Mouse (Mus musculus) midbrain, embryonic 15.5 days (tissue): ENCODE results near the gene Zfp992. TPM values are rescaled to one million over a fixed set of nuclear protein-coding genes. Genes with fewer than 3 reads are reported as not detected.
"Not testable (repeated sequence)": the region's sequence is repeated elsewhere in the genome, so short reads cannot be mapped to it uniquely, and the experiment has no call there.

Source experiments
- ATAC-seq: fragments of 200-750 bp; cut with Nextera tagmentation; replicated peaks from 2 replicates; pipeline ENCODE4 v1.8.0; 2017; ENCODE audit warnings: moderate TSS enrichment
- H3K27ac ChIP-seq: fragments of 300-500 bp; sonication (generic); 2 replicates; pipeline ENCODE4 v1.5.1; 2015; ENCODE audit warnings: mild to moderate bottlenecking, inconsistent platforms
- H3K27me3 ChIP-seq: fragments of 300-500 bp; sonication (generic); replicated peaks from 2 replicates; pipeline ENCODE4 v1.6.1; 2015; ENCODE audit warnings: inconsistent platforms
- H3K36me3 ChIP-seq: fragments of 300-500 bp; sonication (generic); replicated peaks from 2 replicates; pipeline ENCODE4 v1.6.1; 2015; ENCODE audit warnings: inconsistent platforms
- H3K4me1 ChIP-seq: fragments of 300-500 bp; sonication (generic); 2 replicates; pipeline ENCODE4 v1.6.1; 2015; ENCODE audit warnings: inconsistent platforms
- H3K4me2 ChIP-seq: fragments of 300-500 bp; sonication (generic); 2 replicates; pipeline ENCODE4 v1.6.1; 2015; ENCODE audit warnings: inconsistent platforms, mild to moderate bottlenecking, moderate library complexity
- H3K4me3 ChIP-seq: fragments of 300-500 bp; sonication (generic); 2 replicates; pipeline ENCODE4 v1.5.1; 2015; ENCODE audit warnings: mild to moderate bottlenecking, inconsistent platforms
- H3K9ac ChIP-seq: fragments of 300-500 bp; sonication (generic); 2 replicates; pipeline ENCODE4 v1.6.1; 2015; ENCODE audit warnings: mild to moderate bottlenecking, inconsistent platforms
- H3K9me3 ChIP-seq: fragments of 300-500 bp; sonication (generic); 2 replicates; pipeline ENCODE4 v1.6.1; 2016; ENCODE audit warnings: inconsistent platforms
- WGBS: fragments of 180-500 bp; shearing (Covaris S2); methylation state at CpG from one replicate; pipeline ENCODE4 v1.1.7; 2015; ENCODE audit warnings: mixed read lengths; 5-methylcytosine and 5-hydroxymethylcytosine counted together
- polyA plus RNA-seq: library from polyadenylated mRNA; unstranded; fragments of >200 nt; fragmentation: Nextera tagmentation; extraction: Ambion mirVana; gene quantifications from 2 replicates; pipeline ENCODE4 v1.2.1, GENCODE M21; 2015

Gene Zfp992
- polyA plus RNA-seq, 1 experiment from 2014 or later, result 1.8 TPM

DNA sequence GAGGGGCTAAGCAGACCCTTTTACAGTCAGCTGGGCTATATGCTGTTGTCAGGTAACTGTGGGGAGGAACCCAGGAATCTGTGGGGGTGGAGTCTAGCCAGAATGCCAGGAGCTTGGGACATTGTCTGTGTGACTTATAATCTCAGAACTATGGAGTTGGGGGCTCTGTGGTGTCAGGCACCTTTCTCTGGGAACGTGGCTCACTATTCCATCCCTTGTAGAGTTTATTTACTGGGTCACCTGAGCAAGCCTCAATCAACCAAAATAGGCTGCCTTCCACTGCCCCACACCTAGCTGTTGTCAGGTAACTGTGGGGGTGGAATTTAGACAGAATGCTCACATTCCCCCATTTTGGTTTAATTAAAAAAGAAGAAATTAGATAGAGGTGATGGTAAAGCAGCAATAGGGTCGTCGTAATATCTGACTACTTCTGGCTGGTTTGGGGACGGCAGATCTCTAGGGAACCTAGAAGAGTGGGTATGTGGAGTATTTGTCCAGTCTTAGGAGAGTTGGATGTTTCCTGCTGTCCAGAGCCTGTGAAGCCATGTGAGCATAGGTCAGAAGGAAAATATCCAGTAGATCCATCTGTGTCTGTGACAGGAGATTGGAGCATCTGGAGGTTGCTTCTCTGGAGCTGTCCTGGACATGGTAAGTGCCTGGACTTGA lies 7.4 kb downstream of the Zfp992 start:
- Histone ChIP-seq H3K9me3 (peaks cover 52% of the 10 kb centered on the region), H3K9ac (no peak overlapping the region), H3K4me1 (no peaks in the 10 kb centered on the region), H3K27ac (no peak overlapping the region), H3K4me3 (no peak overlapping the region), H3K27me3 (no peaks in the 10 kb centered on the region), H3K4me2 (no peak overlapping the region), H3K36me3 (no peaks in the 10 kb centered on the region)
- no peak; the same call in 1 of the 2 replicates for ATAC-seq
- WGBS, result 70% methylated on average over 4 of the region's 4 CpGs

DNA sequence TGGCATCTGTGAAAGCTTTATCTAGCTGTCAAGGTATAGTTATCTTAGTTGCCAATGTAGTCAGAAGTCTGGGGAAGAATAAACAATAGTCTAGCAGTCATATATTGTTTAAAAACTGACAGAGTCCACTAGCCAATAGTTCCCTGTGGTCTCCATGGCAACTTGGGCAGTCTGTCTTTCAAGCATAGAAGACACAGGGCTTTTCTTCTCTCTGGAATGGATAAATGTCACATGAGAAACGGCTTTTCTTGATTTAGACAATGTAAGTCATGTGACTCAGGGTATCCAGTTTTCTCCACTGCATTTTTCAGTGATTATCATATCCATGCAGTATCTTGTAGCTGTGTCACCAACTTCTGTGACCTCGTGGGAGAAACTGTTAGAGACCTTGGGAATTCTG lies 8.3 kb downstream of the Zfp992 start:
- H3K27ac ChIP-seq, result no peak overlapping the region
- H3K4me2 ChIP-seq, result no peak overlapping the region
- WGBS, result 57% methylated on average over 2 of the region's 2 CpGs
- no peaks in the 10 kb centered on the region for H3K36me3 ChIP-seq
- H3K4me1 ChIP-seq, result no peaks in the 10 kb centered on the region
- H3K27me3 ChIP-seq, result no peaks in the 10 kb centered on the region
- H3K4me3 ChIP-seq, result no peak overlapping the region
- H3K9me3 ChIP-seq, result peaks cover 52% of the 10 kb centered on the region
- no peak for ATAC-seq
- no peak overlapping the region for H3K9ac ChIP-seq

DNA sequence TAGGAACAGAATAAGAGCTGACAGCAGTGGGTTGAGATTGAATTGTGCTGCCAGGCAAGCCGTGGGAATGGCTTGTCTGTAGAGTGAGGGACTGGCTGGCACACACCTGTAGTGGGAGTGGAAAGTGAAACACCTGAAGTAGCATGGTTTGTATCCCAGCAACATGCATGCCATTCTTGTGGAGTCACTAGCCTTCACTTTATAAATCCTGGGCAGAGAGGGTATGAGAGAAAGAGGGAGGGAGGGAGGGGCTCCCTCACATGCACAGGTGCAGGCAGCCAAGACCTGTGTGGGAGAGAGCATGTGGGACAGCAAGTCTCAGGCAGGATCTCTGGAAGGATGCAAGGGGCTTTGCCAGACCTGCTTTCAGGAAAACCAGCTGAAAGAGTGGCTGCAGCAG lies 8.9 kb downstream of the Zfp992 start:
- Histone ChIP-seq H3K9ac (no peak overlapping the region), H3K27ac (no peak overlapping the region), H3K4me2 (no peak overlapping the region), H3K27me3 (no peaks in the 10 kb centered on the region), H3K4me1 (no peaks in the 10 kb centered on the region), H3K4me3 (no peak overlapping the region), H3K9me3 (peaks cover 49% of the 10 kb centered on the region), H3K36me3 (no peaks in the 10 kb centered on the region)
- peak; percentile 55 for ATAC-seq
- WGBS, result 65% methylated on average over 1 of the region's 1 CpGs

DNA sequence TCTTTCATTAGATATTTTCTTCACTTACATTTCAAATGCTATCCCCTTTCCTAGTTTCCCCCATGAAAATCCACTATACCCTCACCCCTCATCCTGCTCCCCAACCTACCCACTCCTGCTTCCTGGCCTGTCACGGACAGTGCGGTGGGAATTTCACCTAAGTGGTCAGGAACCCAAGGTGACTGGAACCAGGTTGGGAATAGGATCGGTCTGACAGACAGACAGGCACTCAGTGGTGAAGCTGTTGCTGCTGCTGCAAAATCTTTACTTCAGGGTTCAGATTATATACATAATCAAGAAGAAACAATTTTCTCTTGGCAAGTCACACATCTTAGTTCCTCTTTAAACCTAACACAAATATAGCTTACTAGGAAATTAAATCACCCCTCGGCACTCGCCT lies 11.0 kb downstream of the Zfp992 start:
- not testable (repeated sequence) for H3K36me3 ChIP-seq, H3K4me1 ChIP-seq, H3K27ac ChIP-seq, H3K27me3 ChIP-seq, H3K4me3 ChIP-seq, H3K9ac ChIP-seq, ATAC-seq, H3K4me2 ChIP-seq
- peaks cover 44% of the 10 kb centered on the region for H3K9me3 ChIP-seq
- 77% methylated on average over 5 of the region's 5 CpGs for WGBS

DNA sequence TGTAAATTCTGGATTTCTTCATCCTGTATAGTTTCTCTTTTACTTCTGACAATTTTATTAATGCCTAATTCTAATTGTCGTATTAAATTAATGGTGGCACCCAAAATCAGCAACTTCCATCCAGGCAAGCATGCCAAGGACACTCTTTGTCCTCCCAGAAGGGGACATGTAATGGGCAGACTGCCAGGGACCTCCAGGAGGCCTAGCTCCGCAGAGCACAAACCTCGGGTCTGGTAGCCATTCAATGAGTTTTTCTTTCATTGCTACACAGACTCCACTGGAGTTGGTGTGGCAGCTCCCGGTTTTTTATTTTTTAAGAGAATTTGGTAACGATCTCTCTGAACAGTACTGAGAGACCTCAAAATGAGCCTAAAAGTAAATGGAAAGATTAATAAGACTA lies 11.9 kb downstream of the Zfp992 start:
- H3K27ac ChIP-seq, H3K27me3 ChIP-seq, H3K4me2 ChIP-seq, H3K4me1 ChIP-seq, H3K9ac ChIP-seq, H3K4me3 ChIP-seq, ATAC-seq, H3K36me3 ChIP-seq: not testable (repeated sequence)
- 82% methylated on average over 5 of the region's 5 CpGs for WGBS
- peaks cover 41% of the 10 kb centered on the region for H3K9me3 ChIP-seq

DNA sequence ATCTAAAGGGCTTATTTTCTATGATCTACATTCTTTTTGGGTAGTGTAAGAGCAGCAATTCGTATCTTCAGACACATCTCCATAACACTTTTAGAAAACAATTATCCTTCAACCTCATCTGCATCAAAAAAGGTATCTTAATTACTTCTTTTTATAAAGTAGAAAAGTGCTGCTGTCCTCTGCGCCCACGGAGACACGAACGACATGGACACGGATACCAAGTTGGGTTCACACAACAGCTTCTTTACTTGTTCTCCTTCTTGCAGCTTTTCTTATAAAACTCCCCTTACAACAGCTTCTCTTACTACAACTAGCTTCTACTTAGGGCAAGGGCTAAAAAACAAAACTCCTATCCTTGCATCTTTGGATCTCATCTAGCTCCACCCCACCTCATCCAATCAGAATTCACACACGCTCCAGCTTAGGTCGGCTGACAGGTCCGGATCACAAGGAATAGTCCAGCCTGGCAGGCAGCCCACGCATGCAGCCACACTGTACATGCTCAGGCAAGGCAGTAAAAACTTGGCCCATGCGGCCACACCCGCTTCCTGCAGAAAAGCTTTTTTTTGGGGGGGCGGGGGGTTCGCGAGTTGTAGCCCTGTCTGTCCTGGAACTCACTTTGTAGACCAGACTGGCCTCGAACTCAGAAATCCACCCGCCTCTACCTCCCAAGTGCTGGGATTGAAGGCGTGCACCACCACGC lies 15.0 kb downstream of the Zfp992 start:
- peaks cover 18% of the 10 kb centered on the region for H3K9me3 ChIP-seq
- not testable (repeated sequence) for ATAC-seq, H3K4me3 ChIP-seq, H3K9ac ChIP-seq, H3K36me3 ChIP-seq, H3K4me2 ChIP-seq, H3K27me3 ChIP-seq, H3K4me1 ChIP-seq, H3K27ac ChIP-seq
- WGBS, result 87% methylated on average over 18 of the region's 19 CpGs

DNA sequence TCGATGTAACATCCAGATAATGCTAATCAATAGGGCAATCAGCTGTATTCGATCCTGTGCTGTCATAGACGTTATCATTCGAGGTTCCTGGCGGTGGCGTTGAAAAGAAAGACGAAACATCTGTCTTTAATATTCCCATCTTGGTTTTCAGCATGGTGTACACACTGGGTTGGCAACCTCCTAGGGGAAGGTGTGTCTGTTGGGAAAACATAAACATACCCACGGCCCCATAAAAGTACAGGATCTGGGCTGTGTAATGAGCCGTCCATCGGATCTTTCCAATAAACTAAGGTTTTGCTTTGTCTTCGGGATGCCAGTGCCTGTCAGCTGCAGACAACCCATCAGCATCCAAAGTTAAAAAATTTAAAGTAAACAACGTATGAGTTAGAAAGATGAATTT lies 21.2 kb downstream of the Zfp992 start:
- 89% methylated on average over 11 of the region's 12 CpGs for WGBS
- H3K4me1 ChIP-seq, ATAC-seq, H3K4me3 ChIP-seq, H3K27me3 ChIP-seq, H3K27ac ChIP-seq, H3K36me3 ChIP-seq, H3K4me2 ChIP-seq, H3K9ac ChIP-seq: not testable (repeated sequence)
- H3K9me3 ChIP-seq, result peaks cover 14% of the 10 kb centered on the region

DNA sequence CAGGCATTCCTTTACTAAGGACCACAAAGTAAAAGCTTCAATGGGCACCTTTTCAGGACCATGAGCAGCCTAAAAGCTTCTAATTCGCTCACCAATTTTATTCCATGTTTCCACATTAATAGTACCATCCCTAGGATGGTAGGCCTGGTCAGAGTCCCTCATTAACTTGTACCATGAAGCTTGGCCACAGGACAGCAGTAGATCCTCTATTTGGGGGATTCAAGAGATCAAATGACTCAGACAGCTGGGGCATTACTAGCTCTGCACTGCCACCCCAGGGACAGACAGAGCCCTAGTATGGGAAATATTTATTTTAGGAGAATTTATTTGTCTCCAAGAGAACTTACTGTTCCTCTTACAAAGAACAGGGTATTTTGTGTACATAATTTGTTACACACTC lies 25.4 kb downstream of the Zfp992 start:
- not testable (repeated sequence) for H3K4me3 ChIP-seq, H3K27ac ChIP-seq, H3K9ac ChIP-seq, H3K4me1 ChIP-seq, H3K27me3 ChIP-seq, H3K36me3 ChIP-seq, ATAC-seq, H3K4me2 ChIP-seq
- H3K9me3 ChIP-seq, result peaks cover 36% of the 10 kb centered on the region
- WGBS, result no CpG with 5 or more reads among the region's 1 CpGs

DNA sequence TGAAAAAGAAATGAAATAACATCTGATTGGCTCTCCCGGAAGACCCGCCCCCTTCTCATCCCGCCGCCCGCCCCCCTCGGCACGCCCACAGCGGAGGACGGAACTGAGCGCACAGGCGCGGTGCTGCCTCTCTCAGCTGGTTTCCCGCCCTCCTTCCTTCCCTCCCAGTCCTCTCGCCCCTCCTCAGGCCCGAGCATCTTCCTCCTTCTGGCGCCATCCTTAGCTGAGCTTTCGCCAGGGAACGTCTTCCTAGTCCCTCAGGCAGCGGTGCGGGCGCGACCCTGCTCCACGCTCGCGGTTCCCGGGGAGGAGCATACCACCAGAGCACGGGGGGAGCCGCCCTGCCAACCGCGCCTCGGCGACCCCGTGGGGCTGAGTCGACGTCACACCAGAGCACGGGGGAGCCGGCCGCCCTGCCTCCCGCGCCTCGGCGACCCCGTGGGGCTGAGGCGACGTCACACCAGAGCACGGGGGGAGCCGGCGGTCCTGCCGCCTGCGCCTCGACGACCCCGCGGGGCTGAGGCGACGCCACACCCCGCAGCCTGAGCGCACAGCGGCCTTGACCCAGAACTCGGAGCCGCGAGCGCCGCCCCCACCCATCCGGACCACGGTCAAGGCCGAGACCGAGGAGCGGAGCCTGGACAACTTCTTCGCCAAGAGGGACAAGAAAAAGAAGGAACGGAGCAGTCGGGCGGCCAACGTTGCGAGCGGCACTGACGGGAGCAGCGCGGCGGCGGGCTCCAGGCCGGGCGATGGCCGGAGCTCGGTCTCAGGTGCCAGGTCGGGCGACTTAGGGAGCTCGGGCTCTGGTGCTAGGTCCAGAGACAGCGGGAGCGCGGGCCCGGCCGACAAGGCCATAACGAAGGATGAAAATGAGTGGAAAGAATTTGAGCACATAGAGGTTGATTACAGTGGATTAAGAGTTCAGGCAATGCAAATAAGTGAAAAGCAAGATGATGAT lies 26.2 kb downstream of the Zfp992 start:
- peaks cover 34% of the 10 kb centered on the region for H3K9me3 ChIP-seq
- not testable (repeated sequence) for H3K27ac ChIP-seq, H3K27me3 ChIP-seq, H3K4me2 ChIP-seq, H3K4me3 ChIP-seq, H3K36me3 ChIP-seq, H3K4me1 ChIP-seq, H3K9ac ChIP-seq
- ATAC-seq, result peak; percentile 84
- 66% methylated on average over 73 of the region's 94 CpGs for WGBS

DNA sequence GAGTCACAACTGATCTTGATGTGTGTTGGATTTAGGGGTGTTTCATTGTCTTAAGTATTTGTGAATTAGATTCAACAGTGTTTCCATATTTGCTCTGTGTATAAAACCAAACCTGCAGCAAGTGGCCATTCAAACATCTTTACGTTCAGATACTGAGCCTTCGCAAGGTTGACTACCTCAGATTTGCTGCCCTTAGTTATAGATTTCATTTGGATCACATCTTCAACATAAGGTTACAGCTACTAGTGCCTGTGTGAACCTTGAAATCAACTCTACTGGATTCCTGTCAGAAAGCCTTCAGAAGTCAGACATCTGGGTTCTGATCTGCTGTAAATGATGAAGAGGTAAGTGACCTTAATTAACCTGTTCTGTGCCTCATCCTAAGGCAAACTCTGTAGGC lies 27.4 kb downstream of the Zfp992 start:
- not testable (repeated sequence) for H3K4me2 ChIP-seq, H3K9ac ChIP-seq, ATAC-seq, H3K4me1 ChIP-seq, H3K27ac ChIP-seq, H3K27me3 ChIP-seq, H3K36me3 ChIP-seq, H3K4me3 ChIP-seq
- H3K9me3 ChIP-seq, result peaks cover 44% of the 10 kb centered on the region
- 97% methylated on average over 2 of the region's 2 CpGs for WGBS

DNA sequence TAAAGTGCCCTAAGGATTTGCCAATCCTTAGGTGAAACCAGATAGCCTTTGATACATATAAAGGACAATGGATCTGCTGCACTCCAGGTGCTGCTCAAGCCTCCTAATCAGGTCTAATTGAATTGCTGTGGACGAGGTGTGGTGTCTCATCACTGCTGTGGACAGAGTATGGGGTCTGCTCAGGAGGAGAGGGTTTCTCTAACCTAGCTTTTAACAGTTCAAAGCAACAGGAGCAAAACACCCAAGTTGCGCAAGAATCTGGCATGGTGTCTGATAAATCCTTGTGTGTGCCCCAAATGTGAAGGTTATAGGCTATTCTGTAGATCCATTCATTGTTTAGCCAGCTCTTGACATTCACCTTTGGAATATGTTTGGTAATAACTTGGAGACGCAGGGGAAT lies 28.1 kb downstream of the Zfp992 start:
- WGBS, result 82% methylated on average over 3 of the region's 3 CpGs
- H3K4me2 ChIP-seq, H3K27me3 ChIP-seq, H3K27ac ChIP-seq, H3K9ac ChIP-seq, ATAC-seq, H3K4me3 ChIP-seq, H3K4me1 ChIP-seq, H3K36me3 ChIP-seq: not testable (repeated sequence)
- H3K9me3 ChIP-seq, result peaks cover 49% of the 10 kb centered on the region

DNA sequence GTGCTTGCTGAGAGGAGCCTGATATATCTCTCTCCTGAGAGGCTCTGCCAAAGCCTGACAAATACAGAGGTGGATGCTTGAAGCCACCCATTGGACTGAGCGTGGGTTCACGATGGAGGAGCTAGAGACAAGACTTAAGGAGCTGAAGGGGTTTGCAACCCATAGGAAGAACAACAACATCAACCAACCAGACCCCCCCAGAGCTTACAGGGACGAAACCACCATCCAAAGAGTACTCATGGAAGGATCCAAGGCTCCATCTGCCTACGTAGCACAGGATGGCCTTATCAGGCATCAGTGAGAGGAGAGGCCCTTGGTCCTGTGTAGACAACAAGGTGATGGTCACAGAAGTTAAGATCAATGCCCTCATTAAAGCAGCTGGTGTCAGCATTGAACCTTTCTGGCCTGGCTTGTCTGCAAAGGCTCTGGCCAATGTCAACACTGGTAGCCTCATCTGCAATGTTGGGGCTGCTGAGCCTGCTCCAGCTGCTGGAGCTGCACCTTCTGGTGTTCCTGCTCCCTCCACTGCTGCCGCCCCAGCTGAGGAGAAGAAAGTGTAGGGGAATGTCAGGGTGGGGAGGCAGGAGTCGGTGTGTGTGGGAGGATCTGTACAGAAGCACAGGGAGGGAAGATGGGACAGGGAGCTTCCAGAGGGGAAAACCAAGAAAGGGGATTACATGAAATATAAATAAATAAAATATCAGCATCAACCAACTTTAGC lies 31.7 kb downstream of the Zfp992 start:
- H3K4me3 ChIP-seq, H3K27me3 ChIP-seq, H3K4me2 ChIP-seq, H3K36me3 ChIP-seq, H3K4me1 ChIP-seq, H3K9ac ChIP-seq, H3K27ac ChIP-seq: not testable (repeated sequence)
- WGBS, result 73% methylated on average over 6 of the region's 6 CpGs
- peaks cover 78% of the 10 kb centered on the region for H3K9me3 ChIP-seq
- peak; percentile 42; the same call in 1 of the 2 replicates for ATAC-seq
